Mouse (Mus musculus): ENCODE measurements around the gene A1cf. TPM values are rescaled to one million over a fixed set of nuclear protein-coding genes. Genes with fewer than 3 reads are reported as not detected.

A1cf gene
- polyA plus RNA-seq, 1 experiment from 2014 or later: not detected

Other genes starting within 250 kb of the A1cf start
- gene Prkg1, start 103.7 kb upstream of the A1cf start, polyA plus RNA-seq (2015; fragmentation: Nextera tagmentation; extraction: Ambion mirVana): 9.1 and 11.0 TPM in 2 replicates
- 1.8 and 2.1 TPM in 2 replicates for gene Asah2, start 239.4 kb downstream of the A1cf start, polyA plus RNA-seq (2015; fragmentation: Nextera tagmentation; extraction: Ambion mirVana)